ENCODE assay signal across 15 mouse cellular contexts in the genomic region with DNA sequence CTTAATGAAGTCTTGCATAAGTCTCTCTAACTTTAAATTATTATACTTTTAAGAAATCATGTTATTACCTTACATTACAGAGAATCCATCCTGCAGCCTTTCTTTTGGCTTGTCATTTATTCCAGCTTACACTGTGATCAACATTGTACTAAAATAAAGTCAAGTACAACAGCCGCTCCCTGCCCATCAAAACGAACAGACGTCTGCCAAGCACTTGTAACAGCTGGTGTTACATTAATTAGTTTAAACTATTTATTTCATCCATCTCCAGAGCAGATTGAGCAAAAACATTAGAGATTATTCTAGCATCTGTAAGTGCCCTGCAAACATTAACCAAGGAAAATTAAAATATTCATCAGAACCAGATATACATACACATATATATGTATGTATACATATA.
DNase-seq lines count a peak whose midpoint lies in the region; ATAC-seq lines count a peak whose summit lies in the region.
"Had no signal": no experiment of that assay in that cellular context is flagged by ENCODE, and none has a peak within 500 bp of the region (broad histone marks: within the 10 kb centered on the region; RNA-seq: fewer than 3 reads in every experiment).

No protein-coding gene starts in this region.

- H3K4me1 ChIP-seq in forebrain, embryonic 13.5 days, result no peaks in the 10 kb centered on the region
- no peaks in the 10 kb centered on the region for H3K4me1 ChIP-seq in forebrain, embryonic 10.5 days
- H3K4me1 ChIP-seq in neural tube, embryonic 14.5 days (ENCODE audit: control insufficient read depth, insufficient read depth, low read length), result no peaks in the 10 kb centered on the region
- H3K4me1 ChIP-seq: heart, embryonic 13.5 days; hindbrain, embryonic 15.5 days had no signal

- no peak for DNase-seq in forebrain, embryonic 10.5 days (ENCODE audit: extremely low spot score, low spot score)
- DNase-seq in layer of hippocampus, adult 11-12 months (ENCODE audit: low spot score), result peak; percentile 6
- DNase-seq in layer of hippocampus, postnatal 10 days (ENCODE audit: low spot score in 2 of 2), result no peak
- DNase-seq in neural tube, embryonic 10.5 days (ENCODE audit: extremely low spot score, low spot score), result no peak
- no peak for DNase-seq in left cerebral cortex, adult 11 months (ENCODE audit: low spot score)
- DNase-seq: adrenal gland, postnatal 14 days; cerebellum, adult 2 months; cerebellum, postnatal 10 days; gastrocnemius, postnatal 36 days; heart, adult 11 months; heart, postnatal 36 days had no signal

- no peak overlapping the region for H3K27ac ChIP-seq in forebrain, embryonic 13.5 days
- no peak overlapping the region for H3K27ac ChIP-seq in forebrain, embryonic 10.5 days
- no peak overlapping the region for H3K27ac ChIP-seq in neural tube, embryonic 14.5 days (ENCODE audit: low read depth, low read length)
- H3K27ac ChIP-seq: heart, embryonic 13.5 days; hindbrain, embryonic 15.5 days had no signal

- H3K9ac ChIP-seq in forebrain, embryonic 13.5 days, result no peak overlapping the region
- H3K9ac ChIP-seq in neural tube, embryonic 14.5 days (replicated peaks; ENCODE audit: low read depth, low read length), result no peak overlapping the region
- H3K9ac ChIP-seq: heart, embryonic 13.5 days; hindbrain, embryonic 15.5 days had no signal

- no peak overlapping the region for H3K4me2 ChIP-seq in forebrain, embryonic 13.5 days
- H3K4me2 ChIP-seq in neural tube, embryonic 14.5 days (ENCODE audit: low read depth, low read length), result no peak overlapping the region
- H3K4me2 ChIP-seq: heart, embryonic 13.5 days; hindbrain, embryonic 15.5 days had no signal

- H3K4me3 ChIP-seq in forebrain, embryonic 13.5 days, result no peak overlapping the region
- no peak overlapping the region for H3K4me3 ChIP-seq in forebrain, embryonic 10.5 days
- H3K4me3 ChIP-seq in neural tube, embryonic 14.5 days (ENCODE audit: low read depth, low read length), result no peak overlapping the region
- H3K4me3 ChIP-seq: heart, embryonic 13.5 days; hindbrain, embryonic 15.5 days had no signal

- H3K27me3 ChIP-seq in forebrain, embryonic 13.5 days, result no peaks in the 10 kb centered on the region
- no peaks in the 10 kb centered on the region for H3K27me3 ChIP-seq in forebrain, embryonic 10.5 days (ENCODE audit: poor library complexity, severe bottlenecking)
- no peaks in the 10 kb centered on the region for H3K27me3 ChIP-seq in neural tube, embryonic 14.5 days (ENCODE audit: control insufficient read depth, insufficient read depth, low read length)
- H3K27me3 ChIP-seq: heart, embryonic 13.5 days; hindbrain, embryonic 15.5 days had no signal

- WGBS in forebrain, embryonic 13.5 days, result 51% methylated on average over 3 of the region's 3 CpGs
- WGBS in forebrain, embryonic 10.5 days, result 91% methylated on average over 3 of the region's 3 CpGs
- 37% methylated on average over 3 of the region's 3 CpGs for WGBS in neural tube, embryonic 14.5 days

- H3K36me3 ChIP-seq in forebrain, embryonic 13.5 days (ENCODE audit: poor library complexity, severe bottlenecking), result no peaks in the 10 kb centered on the region
- no peaks in the 10 kb centered on the region; the same call in 1 of the 2 replicates for H3K36me3 ChIP-seq in forebrain, embryonic 10.5 days (replicated peaks)
- no peaks in the 10 kb centered on the region for H3K36me3 ChIP-seq in neural tube, embryonic 14.5 days (ENCODE audit: control insufficient read depth, insufficient read depth, low read length)
- H3K36me3 ChIP-seq: heart, embryonic 13.5 days; hindbrain, embryonic 15.5 days had no signal

- peak; percentile 58 for ATAC-seq in forebrain, embryonic 13.5 days
- ATAC-seq in neural tube, embryonic 14.5 days (ENCODE audit: low read depth), result peak; percentile 51; the same call in 1 of the 2 replicates

- H3K9me3 ChIP-seq in forebrain, embryonic 13.5 days (replicated peaks), result no peaks in the 10 kb centered on the region
- no peaks in the 10 kb centered on the region for H3K9me3 ChIP-seq in forebrain, embryonic 10.5 days
- no peaks in the 10 kb centered on the region for H3K9me3 ChIP-seq in neural tube, embryonic 14.5 days (ENCODE audit: control insufficient read depth, low read length)
- H3K9me3 ChIP-seq: heart, embryonic 13.5 days; hindbrain, embryonic 15.5 days had no signal
